9 mouse cellular contexts compared by ENCODE assay signal in genomic region chrX:8948130-8948805, GRCm38 (mm10). TPM values are rescaled to one million over a fixed set of nuclear protein-coding genes. Genes with fewer than 3 reads are reported as not detected.
DNase-seq lines count a peak whose midpoint lies in the region; ATAC-seq and TF ChIP-seq lines count a peak whose summit lies in the region.
"Not testable (repeated sequence)": the region's sequence is repeated elsewhere in the genome, so short reads cannot be mapped to it uniquely, and the experiment has no call there.
"Had no signal": no experiment of that assay in that cellular context is flagged by ENCODE, and none has a peak within 500 bp of the region (broad histone marks: within the 10 kb centered on the region; RNA-seq: fewer than 3 reads in every experiment).

No protein-coding gene starts in this region.

- H3K4me2 ChIP-seq in midbrain, embryonic 11.5 days = not testable (repeated sequence)

- H3K27me3 ChIP-seq in midbrain, embryonic 11.5 days (ENCODE audit: control insufficient read depth, insufficient read depth, low read length) = not testable (repeated sequence)

- peak; percentile 61 for TF ChIP-seq CTCF in cortical plate, adult 2 months (IDR thresholded peaks at IDR 0.05; ENCODE audit: extremely low read depth, insufficient read depth, low read length)

- H3K9me3 ChIP-seq in midbrain, embryonic 11.5 days (ENCODE audit: control insufficient read depth, low read length) = not testable (repeated sequence)

- 18% methylated on average over 7 of the region's 7 CpGs for WGBS in midbrain, embryonic 11.5 days

- H3K4me1 ChIP-seq in cortical plate, adult 2 months (ENCODE audit: control insufficient read depth, insufficient read depth, low read length); midbrain, embryonic 11.5 days (ENCODE audit: control insufficient read depth, insufficient read depth, low read length): not testable (repeated sequence)

- not testable (repeated sequence) for H3K9ac ChIP-seq in midbrain, embryonic 11.5 days (ENCODE audit: low read length)

- H3K27ac ChIP-seq in cortical plate, adult 2 months (ENCODE audit: insufficient read depth, low read length); midbrain, embryonic 11.5 days (ENCODE audit: low read depth, low read length): not testable (repeated sequence)

- not testable (repeated sequence) for H3K4me3 ChIP-seq in cortical plate, adult 2 months (ENCODE audit: insufficient read depth, low read length); midbrain, embryonic 11.5 days (ENCODE audit: low read depth, low read length)

- not testable (repeated sequence) for H3K36me3 ChIP-seq in midbrain, embryonic 11.5 days (ENCODE audit: control insufficient read depth, insufficient read depth, low read length)

- peak; percentile 74 to 93 for DNase-seq in adrenal gland, adult (ENCODE audit: inconsistent age in 2 of 2, low spot score in 1 of 2)
- peak; percentile 66 for DNase-seq in gastrocnemius, postnatal 14 days
- peak; percentile 83 for DNase-seq in kidney, adult 11 months
- peak; percentile 37 to 93 for DNase-seq in left cerebral cortex, adult 9 months (ENCODE audit: low spot score in 2 of 2)
- peak; percentile 97 for DNase-seq in midbrain, embryonic 11.5 days (ENCODE audit: low spot score, missing footprints)
- DNase-seq in right cerebral cortex, postnatal 4 days = peak; percentile 84
- DNase-seq in yolk sac, embryonic 10.5 days (ENCODE audit: low spot score) = peak; percentile 40

- intact Hi-C loops in gastrocnemius, postnatal 14 days (cut with DNase I; ENCODE audit: low total_unique reads) = not testable (repeated sequence)

- TF ChIP-seq POLR2A in cortical plate, adult 2 months (IDR thresholded peaks at IDR 0.05; ENCODE audit: extremely low read depth, insufficient read depth, low read length) = not testable (repeated sequence)

- peak; percentile 72; the same call in 1 of the 2 replicates for ATAC-seq in midbrain, embryonic 11.5 days (ENCODE audit: low FRiP score)

RNA-seq across cellular contexts. Expression of gene Fthl17b, which starts 14.5 kb away (rescaled TPM):
- polyA plus RNA-seq in cortical plate, adult 2 months (2012; rRNA removed) = not detected in 2 replicates
- total RNA-seq in gastrocnemius, postnatal 14 days (2021) = not detected
- polyA plus RNA-seq in midbrain, embryonic 11.5 days (2014; fragmentation: Nextera tagmentation; extraction: Ambion mirVana) = not detected in 2 replicates
- polyA plus RNA-seq: heart, embryonic 12.5 days had no signal

RNA-seq across cellular contexts. Expression of gene Fthl17c, which starts 28.1 kb away (rescaled TPM):
- not detected in 2 replicates for polyA plus RNA-seq in cortical plate, adult 2 months (2012; rRNA removed)
- total RNA-seq in gastrocnemius, postnatal 14 days (2021) = not detected
- not detected in 2 replicates for polyA plus RNA-seq in midbrain, embryonic 11.5 days (2014; fragmentation: Nextera tagmentation; extraction: Ambion mirVana)
- polyA plus RNA-seq: heart, embryonic 12.5 days had no signal

RNA-seq across cellular contexts. Expression of gene Fthl17d, which starts 38.3 kb away (rescaled TPM):
- not detected in 2 replicates for polyA plus RNA-seq in cortical plate, adult 2 months (2012; rRNA removed)
- not detected for total RNA-seq in gastrocnemius, postnatal 14 days (2021)
- polyA plus RNA-seq in midbrain, embryonic 11.5 days (2014; fragmentation: Nextera tagmentation; extraction: Ambion mirVana) = not detected in 2 replicates
- polyA plus RNA-seq: heart, embryonic 12.5 days had no signal

RNA-seq across cellular contexts. Expression of gene B630019K06Rik, which starts 56.1 kb away (rescaled TPM):
- polyA plus RNA-seq in cortical plate, adult 2 months (2012; rRNA removed) = 22.3 and 24.0 TPM in 2 replicates
- total RNA-seq in gastrocnemius, postnatal 14 days (2021) = 1 to 10 TPM in 1 of 2 experiments, under 1 TPM in 1; 0.73 to 1.3 TPM
- 8.1 and 9.7 TPM in 2 replicates for polyA plus RNA-seq in midbrain, embryonic 11.5 days (2014; fragmentation: Nextera tagmentation; extraction: Ambion mirVana)

Comparison
In these comparisons a context has a peak if more than half of its experiments do, and no peak if none do; other contexts are left out.
1. DNase-seq: peak in every context shown above with its lines; median percentile 97 in midbrain, embryonic 11.5 days; 84 in right cerebral cortex, postnatal 4 days; 84 in adrenal gland, adult; 83 in kidney, adult 11 months; 66 in gastrocnemius, postnatal 14 days; 65 in left cerebral cortex, adult 9 months; 40 in yolk sac, embryonic 10.5 days.